Mouse (Mus musculus) adrenal gland, adult (tissue): Measurements from ENCODE around the gene Gm21981.
"Not testable (repeated sequence)": the region's sequence is repeated elsewhere in the genome, so short reads cannot be mapped to it uniquely, and the experiment has no call there.

Source experiments
- DNase-seq, 2 experiments: peaks; one replicate each; pipeline ENCODE4 v3.0.0; 2022 to 2023; ENCODE audit warnings: low spot score in 1 of 2; ENCODE audit not compliant: inconsistent age in 2 of 2

The Gm21981 gene

GRCm38 (mm10) chr17:47669166-47669565, 25.1 kb downstream of the Gm21981 start:
- no peak for DNase-seq

- DNase-seq, result no peak
Measured at GRCm38 (mm10) chr17:47664474-47664873, 29.8 kb downstream of the Gm21981 start.

GRCm38 (mm10) chr17:47663009-47663713, 31.1 kb downstream of the Gm21981 start:
- DNase-seq, result no peak

- DNase-seq, result no peak
Measured at GRCm38 (mm10) chr17:47658741-47659243, 35.5 kb downstream of the Gm21981 start.

GRCm38 (mm10) chr17:47657901-47658300, 36.4 kb downstream of the Gm21981 start:
- no peak for DNase-seq

- no peak for DNase-seq
Measured at GRCm38 (mm10) chr17:47655697-47656096, 38.6 kb downstream of the Gm21981 start.

- not testable (repeated sequence) for DNase-seq
Measured at GRCm38 (mm10) chr17:47654346-47654745, 39.9 kb downstream of the Gm21981 start.

- no peak for DNase-seq
Measured at GRCm38 (mm10) chr17:47651953-47652352, 42.3 kb downstream of the Gm21981 start.

- no peak for DNase-seq
Measured at GRCm38 (mm10) chr17:47648966-47649365, 45.3 kb downstream of the Gm21981 start.

- peak; percentile 53 to 85 for DNase-seq
Measured at GRCm38 (mm10) chr17:47646683-47647082, 47.6 kb downstream of the Gm21981 start.

- peak in 1 of 2 experiments; percentile 36 for DNase-seq
Measured at GRCm38 (mm10) chr17:47642992-47643391, 51.3 kb downstream of the Gm21981 start.
